Mouse (Mus musculus) lung, adult 2 months (tissue): Measurements from ENCODE around the gene Tssk3.

Experiments
- CTCF ChIP-seq: fragments of 200-500 bp; IDR thresholded peaks from 2 replicates; pipeline ENCODE4 v1.5.1; 2011; ENCODE audit warnings: mild to moderate bottlenecking, low read length, control low read depth; ENCODE audit not compliant: insufficient read depth
- POLR2A ChIP-seq: fragments of 200-500 bp; IDR thresholded peaks from 2 replicates; pipeline ENCODE4 v1.6.1; 2011; ENCODE audit warnings: low read depth, mild to moderate bottlenecking, control low read depth, low read length, borderline replicate concordance; ENCODE audit errors: extremely low read depth

DNA sequence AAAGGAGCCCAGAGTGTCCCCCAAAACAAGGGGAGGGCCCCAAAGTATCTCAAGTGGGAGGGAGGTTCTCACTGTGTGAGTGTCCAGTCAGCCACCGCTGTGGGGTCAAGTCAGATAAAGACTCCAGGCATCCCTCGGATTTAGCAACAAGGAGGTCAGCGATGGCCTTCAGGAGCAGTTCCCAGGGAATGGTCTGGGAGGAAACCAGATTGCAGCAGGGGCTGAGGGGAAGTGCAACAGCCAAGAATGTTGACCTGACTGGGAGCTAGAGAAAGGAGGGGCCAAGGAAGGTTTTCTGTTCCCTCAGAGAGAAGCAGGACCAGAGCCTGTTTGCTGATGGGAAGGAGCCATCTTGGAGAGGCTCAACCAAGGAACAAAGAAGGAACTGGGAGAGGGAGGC lies 8.1 kb upstream of the Tssk3 start:
- TF ChIP-seq CTCF (no peak), POLR2A (no peak)
